Mouse (Mus musculus) left cerebral cortex, postnatal 36 days (tissue): ENCODE data around the gene Olfr1100. TPM values are rescaled to one million over a fixed set of nuclear protein-coding genes. Genes with fewer than 3 reads are reported as not detected.

Source experiments
- DNase-seq, 2 experiments: peaks; one replicate each; pipeline ENCODE4 v3.0.0; 2021 to 2022; ENCODE audit warnings: low spot score in 2 of 2, mixed read lengths in 1 of 2
- intact Hi-C: fragments of 180-260 bp; cut with DNase I; formaldehyde crosslinking; loops from one replicate; pipeline ENCODE4 v1.15.1; 2025
- total RNA-seq, 2 experiments: library from RNA; stranded (reverse); gene quantifications; 2 replicates each; pipeline ENCODE4 v1.2.3; 2021

Olfr1100 gene
- not detected for total RNA-seq

- no peak for DNase-seq
- intact Hi-C loops = no loop called here
Measured at GRCm38 (mm10) chr2:86979854-86980253, at the start of gene Olfr1100. TSS of gene Olfr1100 (minus strand) at chr2:86979954.

DNA sequence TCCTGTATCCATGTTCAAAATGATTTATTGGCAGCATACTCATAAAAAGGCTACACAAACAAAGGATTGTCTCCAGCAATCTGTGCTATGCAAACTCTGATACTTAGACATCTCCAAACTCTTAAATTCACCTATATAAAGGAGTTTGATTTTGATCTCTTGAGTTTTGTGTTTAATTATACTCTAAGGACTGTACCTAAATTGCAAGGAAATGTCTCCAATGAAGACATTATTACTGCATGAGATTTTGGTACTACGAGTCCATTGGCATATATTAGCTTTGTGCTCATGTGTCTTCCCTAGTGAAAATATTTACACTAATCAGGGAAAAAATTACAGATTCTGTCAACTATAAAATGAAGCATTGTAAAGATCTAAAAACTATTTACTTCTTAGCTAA, 47.2 kb upstream of the Olfr1100 start, which contains the start of gene Olfr1104:
Olfr1104 (minus strand) TSS at position 101 of the 400 bp plus-strand sequence.
- intact Hi-C loops = no loop called here
- DNase-seq = no peak

DNA sequence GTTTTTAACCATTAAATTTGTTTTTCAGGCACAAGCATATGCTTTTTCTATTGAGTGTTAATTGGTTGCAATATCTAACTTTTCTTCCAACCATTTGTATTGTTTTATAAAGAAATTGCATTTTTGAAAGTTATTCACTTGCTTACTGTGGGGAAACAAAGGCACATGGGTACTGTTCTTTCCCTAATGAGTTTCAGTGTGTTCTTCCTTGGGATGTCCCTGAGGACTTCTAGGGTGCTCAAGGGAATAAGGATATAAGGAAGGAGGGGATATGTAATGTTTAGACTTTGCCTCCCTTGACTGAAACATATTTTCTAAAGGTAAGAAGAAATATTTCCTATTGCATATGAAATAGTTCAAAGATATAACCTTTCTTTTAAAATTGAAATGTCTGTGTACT, 18.3 kb upstream of the Olfr1100 start, which contains the start of gene Olfr1102:
Olfr1102 (plus strand) TSS at position 301 of the 400 bp plus-strand sequence.
- no peak for DNase-seq
- intact Hi-C loops = no loop called here

- intact Hi-C loops = no loop called here
- no peak for DNase-seq
Measured at GRCm38 (mm10) chr2:86991121-86991520, 11.4 kb upstream of the Olfr1100 start, which contains the start of gene Olfr1101. TSS of gene Olfr1101 (minus strand) at chr2:86991221.

DNA sequence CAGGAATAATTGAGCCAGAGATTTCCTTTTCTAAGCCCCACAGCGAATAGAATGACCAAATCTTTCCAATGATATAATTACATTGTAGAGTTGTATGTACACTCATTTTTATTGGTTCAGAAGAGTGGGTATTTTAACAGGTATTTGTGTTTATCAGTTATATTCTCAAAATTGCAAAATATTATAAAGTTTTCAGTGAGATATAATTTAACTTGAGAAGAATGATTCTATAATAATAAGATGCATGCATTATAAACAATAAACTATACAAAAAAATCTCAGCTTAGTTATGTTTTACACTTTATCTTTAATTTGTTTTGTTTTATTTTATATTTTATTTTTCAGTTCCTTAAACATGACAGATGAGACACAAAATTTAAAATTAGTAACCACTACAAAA, 19.2 kb downstream of the Olfr1100 start, which contains the start of gene Olfr1099:
Olfr1099 (minus strand) TSS at position 101 of the 400 bp plus-strand sequence.
- intact Hi-C loops = no loop called here
- DNase-seq = no peak

DNA sequence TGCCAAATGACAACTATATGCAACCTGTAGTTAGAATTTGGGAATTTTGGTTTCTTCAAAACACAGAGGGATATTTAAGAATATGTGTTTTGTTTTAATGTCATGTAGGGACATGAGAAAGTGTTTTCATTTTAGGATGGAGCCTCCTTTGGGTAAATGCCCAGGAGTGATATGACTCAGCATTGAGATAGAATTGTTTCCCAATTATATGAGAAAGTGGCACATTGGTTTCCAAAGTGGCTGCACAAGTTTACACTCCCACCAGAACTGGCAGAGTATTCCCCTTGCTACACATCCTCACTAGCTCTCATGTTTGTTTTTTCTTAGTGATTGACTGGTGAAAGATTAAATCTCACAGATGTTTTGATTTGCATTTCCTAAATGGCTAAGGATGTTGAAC, 53.2 kb downstream of the Olfr1100 start:
- intact Hi-C loops = no loop called here
- DNase-seq = no peak

Other genes starting within 250 kb of the Olfr1100 start
- not detected for gene Olfr1089, start 246.3 kb downstream of the Olfr1100 start, total RNA-seq
- not detected for gene Olfr1090, start 221.0 kb downstream of the Olfr1100 start, total RNA-seq
- gene Olfr1093, start 197.5 kb downstream of the Olfr1100 start, total RNA-seq = not detected
- not detected for gene Olfr141, start 169.9 kb downstream of the Olfr1100 start, total RNA-seq
- gene Olfr1094, start 155.3 kb downstream of the Olfr1100 start, total RNA-seq = not detected
- not detected for gene Olfr1095, start 128.3 kb downstream of the Olfr1100 start, total RNA-seq
- not detected for gene Gm13723, start 105.2 kb downstream of the Olfr1100 start, total RNA-seq
- gene Olfr1097, start 87.7 kb downstream of the Olfr1100 start, total RNA-seq = not detected
- gene Olfr1098, start 55.4 kb downstream of the Olfr1100 start, total RNA-seq = not detected
- gene Olfr1099, start 19.3 kb downstream of the Olfr1100 start, total RNA-seq = not detected
- gene Olfr1101, start 11.3 kb upstream of the Olfr1100 start, total RNA-seq = not detected
- not detected for gene Olfr1102, start 18.4 kb upstream of the Olfr1100 start, total RNA-seq
- gene Olfr1104, start 47.1 kb upstream of the Olfr1100 start, total RNA-seq = not detected
- not detected for gene Olfr1105, start 56.6 kb upstream of the Olfr1100 start, total RNA-seq
- not detected for gene Olfr1106, start 72.3 kb upstream of the Olfr1100 start, total RNA-seq
- gene Olfr1107, start 95.9 kb upstream of the Olfr1100 start, total RNA-seq = not detected
- not detected for gene Olfr1109, start 116.1 kb upstream of the Olfr1100 start, total RNA-seq
- not detected for gene Olfr259, start 134.6 kb upstream of the Olfr1100 start, total RNA-seq
- gene Olfr1110, start 160.3 kb upstream of the Olfr1100 start, total RNA-seq = not detected
- gene Olfr1111, start 172.7 kb upstream of the Olfr1100 start, total RNA-seq = not detected
- not detected for gene Olfr1112, start 207.8 kb upstream of the Olfr1100 start, total RNA-seq
- gene Olfr1113, start 229.0 kb upstream of the Olfr1100 start, total RNA-seq = not detected